Mouse (Mus musculus): ENCODE results near the gene Tnrc6c.
A peak's percentile ranks its signal among the peaks of the same experiment; 100 is the strongest.

GRCm38 (mm10) chr11:117654380-117654924, 363 bp downstream of the Tnrc6c start:
- TF ChIP-seq CTCF (IDR thresholded peaks at IDR 0.05; ENCODE audit: low read depth) (0 out of 2 replicates have a peak, but pooled peaks have one; percentile 4), EP300 (IDR thresholded peaks at IDR 0.05; ENCODE audit: low read depth) (no peak)

Measured in liver, postnatal 0 days (tissue).